Mouse (Mus musculus) retina, adult 2 months (tissue): ENCODE measurements around the gene Mrpl10.

Experiments used
- DNase-seq: peaks from one replicate; pipeline ENCODE4 v3.0.0-alpha.2; 2012; ENCODE audit warnings: low read depth, low spot score

The Mrpl10 gene

GRCm38 (mm10) chr11:97069333-97069732 lies 28.0 kb downstream of the Mrpl10 start:
- no peak for DNase-seq

DNA sequence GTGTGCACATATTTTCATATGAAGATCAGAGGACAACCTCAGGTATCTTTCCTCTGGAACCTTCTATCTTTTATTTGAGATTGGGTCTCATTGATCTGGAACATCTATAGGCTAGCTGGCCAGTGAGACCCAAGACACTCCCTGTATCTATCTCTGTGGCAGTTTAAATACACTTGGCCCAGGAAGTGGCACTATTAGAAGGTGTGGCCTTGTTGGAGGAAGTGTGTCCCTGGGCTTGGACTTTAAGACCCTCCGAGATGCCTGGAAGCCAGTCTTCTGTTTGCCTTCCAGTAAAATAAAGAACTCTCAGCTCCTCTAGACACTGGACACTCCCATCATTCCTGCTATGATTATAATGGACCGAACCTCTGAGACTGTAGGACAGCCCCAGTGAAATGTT lies 28.4 kb downstream of the Mrpl10 start:
- DNase-seq, result no peak

DNA sequence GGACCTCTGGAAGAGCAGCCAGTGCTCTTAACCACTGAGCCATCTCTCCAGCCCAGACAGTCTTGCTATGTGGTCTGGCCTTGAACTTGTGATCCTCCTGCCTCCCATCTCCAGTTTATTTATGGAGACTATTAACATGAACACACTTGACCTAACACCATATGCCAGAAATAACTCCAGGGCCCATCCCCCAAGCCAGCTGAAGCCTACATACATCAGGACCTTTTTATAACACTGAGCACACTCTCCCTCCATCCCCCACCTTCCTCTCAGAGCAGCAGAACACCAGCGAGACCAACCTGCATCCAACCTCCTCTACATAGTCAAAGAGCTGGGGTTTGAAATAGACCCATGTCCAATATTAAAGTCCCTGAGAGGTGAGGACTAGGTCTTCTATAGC lies 29.8 kb downstream of the Mrpl10 start:
- no peak for DNase-seq

DNA sequence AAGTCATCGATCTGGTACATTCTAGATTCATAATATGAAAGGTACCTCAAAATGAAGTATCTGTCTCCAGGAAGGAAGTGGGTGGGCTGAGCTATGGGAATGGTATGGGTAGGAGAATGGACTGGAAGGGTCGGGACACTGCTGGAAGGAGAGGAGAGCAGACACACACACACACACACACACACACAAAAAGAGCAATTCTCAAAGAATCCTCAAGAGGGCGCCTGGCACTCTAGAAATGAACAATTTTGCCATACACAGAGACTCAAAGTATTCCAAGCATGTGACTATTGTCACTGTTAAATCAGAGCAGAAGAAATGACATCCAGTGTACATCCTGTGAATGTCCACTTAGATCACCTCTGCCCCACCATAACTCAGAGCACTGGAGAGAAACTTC lies 31.2 kb downstream of the Mrpl10 start:
- peak; percentile 64 for DNase-seq

- DNase-seq, result no peak
These were observed 32.9 kb downstream of the Mrpl10 start for GRCm38 (mm10) chr11:97074235-97074634.

GRCm38 (mm10) chr11:97078751-97079150 lies 37.4 kb downstream of the Mrpl10 start:
- DNase-seq, result no peak

- DNase-seq, result peak; percentile 65
These were observed 38.9 kb downstream of the Mrpl10 start for GRCm38 (mm10) chr11:97080291-97080690.

GRCm38 (mm10) chr11:97082977-97083376 lies 41.6 kb downstream of the Mrpl10 start:
- DNase-seq, result no peak

DNA sequence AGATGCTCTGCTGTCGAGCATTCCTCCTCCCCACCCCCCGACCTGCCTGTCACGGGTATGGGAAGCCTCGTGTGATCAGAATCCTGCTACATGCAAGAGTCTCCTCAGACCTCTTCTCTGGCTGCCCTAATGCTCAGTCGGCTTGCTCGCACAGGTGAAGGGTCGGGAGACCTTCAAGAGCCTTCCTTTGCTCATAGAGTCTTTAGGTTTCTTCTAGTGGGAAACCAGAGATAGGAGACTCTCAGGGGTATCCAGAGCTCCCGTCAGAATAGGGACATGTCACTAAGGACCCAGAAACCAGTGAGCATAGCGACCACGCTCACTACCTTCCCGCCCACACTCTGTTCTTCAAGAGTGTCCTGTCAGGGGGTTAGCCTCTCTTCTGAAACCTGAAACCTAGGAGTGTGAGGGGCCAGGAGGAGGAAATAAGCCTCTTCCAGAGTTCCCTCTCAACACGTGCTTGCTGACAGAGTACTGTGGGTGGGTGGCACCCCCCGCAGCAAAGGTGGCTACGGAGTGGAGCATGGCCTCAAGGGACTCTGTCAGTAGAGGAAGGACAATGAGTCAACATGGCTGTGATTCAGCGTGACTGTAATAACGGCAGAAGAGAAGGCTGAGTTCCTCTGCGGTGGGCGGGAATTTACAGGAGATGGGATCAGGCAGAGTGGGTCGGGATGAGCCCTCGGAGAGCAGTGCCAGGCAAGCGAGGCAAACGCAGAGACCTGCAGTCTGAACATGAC lies 42.2 kb downstream of the Mrpl10 start:
- DNase-seq, result no peak

DNA sequence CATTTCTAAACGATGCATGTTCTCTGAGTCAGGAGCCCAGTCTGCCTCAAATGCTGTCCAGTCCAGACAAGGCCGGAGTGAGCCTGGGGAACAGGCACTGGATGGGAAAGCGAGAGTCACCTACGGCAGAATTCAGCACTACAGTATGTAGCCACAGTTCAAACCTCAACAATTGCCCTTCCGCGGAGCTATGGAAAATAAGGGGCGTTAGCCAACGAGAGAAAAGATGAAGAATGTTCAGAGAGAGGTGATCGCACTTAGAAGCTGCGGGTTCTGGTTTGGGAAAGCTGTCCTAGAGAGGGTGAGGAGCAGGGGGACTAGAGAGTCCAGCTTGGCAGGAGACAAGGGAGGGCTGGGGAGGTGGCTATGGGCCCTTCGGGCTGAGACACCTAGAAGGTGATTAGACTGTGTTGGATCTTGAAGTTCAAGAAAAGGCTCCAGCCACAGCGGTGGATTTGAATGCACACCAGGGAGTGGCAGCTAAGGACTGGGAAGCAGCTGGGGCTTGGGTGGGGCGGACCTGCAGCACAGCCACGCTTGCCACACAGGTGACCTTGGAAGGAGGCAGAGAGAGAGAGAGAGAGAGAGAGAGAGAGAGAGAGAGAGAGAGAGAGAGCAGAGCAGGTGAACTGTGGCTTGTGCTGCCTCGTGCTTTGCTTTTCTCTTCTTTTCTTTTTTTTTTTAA lies 43.6 kb downstream of the Mrpl10 start:
- DNase-seq, result no peak

DNA sequence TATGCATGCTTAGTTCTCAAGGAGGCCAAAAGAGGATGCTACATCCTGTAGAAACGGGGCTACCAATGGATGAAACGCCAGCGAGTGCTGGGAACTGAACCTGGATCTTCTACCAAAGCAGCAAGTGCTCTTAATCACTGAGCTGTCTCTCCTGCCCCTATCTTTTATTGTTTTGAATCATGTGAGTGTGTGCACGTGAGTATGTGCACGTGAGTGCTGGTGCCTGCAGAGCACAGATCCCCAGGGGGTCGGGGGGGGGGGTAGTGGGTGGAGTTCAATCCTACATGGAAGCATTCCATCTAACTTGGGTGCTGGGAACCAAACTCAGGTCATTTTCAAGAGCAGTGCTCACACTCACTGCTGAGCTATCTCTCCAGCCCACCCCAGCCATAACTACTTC lies 45.0 kb downstream of the Mrpl10 start:
- no peak for DNase-seq

- no peak for DNase-seq
These were observed 53.2 kb downstream of the Mrpl10 start for GRCm38 (mm10) chr11:97094600-97094999.

DNA sequence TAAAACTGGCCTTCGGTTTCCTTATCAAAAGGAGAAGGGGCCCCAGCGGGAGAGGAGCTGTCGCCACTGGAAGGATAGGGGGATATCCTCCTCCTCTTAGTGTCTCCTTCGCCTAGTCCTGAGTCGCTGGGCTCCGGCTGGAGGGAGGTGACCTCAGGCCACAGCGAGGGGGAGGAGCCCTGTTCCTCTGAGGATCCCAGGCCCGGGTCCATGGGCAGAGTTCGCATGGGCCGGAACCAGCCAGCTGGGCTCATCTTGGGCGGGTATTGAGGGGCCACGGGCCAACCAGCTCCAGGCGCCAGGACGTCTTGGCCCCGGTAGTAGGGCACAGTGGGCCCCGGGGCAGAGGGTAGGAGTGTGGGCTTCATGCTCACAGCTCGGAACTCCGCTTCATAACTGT lies 57.4 kb downstream of the Mrpl10 start:
- DNase-seq, result no peak
